Mouse (Mus musculus) liver, embryonic 11.5 days (tissue): ENCODE measurements around the gene D10Wsu102e. TPM values are rescaled to one million over a fixed set of nuclear protein-coding genes. Genes with fewer than 3 reads are reported as not detected.
"Not testable (repeated sequence)": the region's sequence is repeated elsewhere in the genome, so short reads cannot be mapped to it uniquely, and the experiment has no call there.

Source experiments
- ATAC-seq: fragments of 200-750 bp; cut with Nextera tagmentation; replicated peaks from 2 replicates; pipeline ENCODE4 v1.8.0; 2017; ENCODE audit warnings: moderate number of reproducible peaks, mild to moderate bottlenecking, moderate TSS enrichment, moderate library complexity; ENCODE audit not compliant: low FRiP score
- DNase-seq: peaks from one replicate; pipeline ENCODE4 v3.0.0-alpha.2; 2017; ENCODE audit warnings: low spot score
- H3K27ac ChIP-seq: fragments of 300-500 bp; sonication (generic); 2 replicates; pipeline ENCODE4 v1.5.1; 2014; ENCODE audit warnings: mild to moderate bottlenecking, low read depth, low read length, control low read depth
- H3K27me3 ChIP-seq: fragments of 300-500 bp; sonication (generic); replicated peaks from 2 replicates; pipeline ENCODE4 v1.6.1; 2014; ENCODE audit warnings: low read length, mixed read lengths; ENCODE audit not compliant: control insufficient read depth, insufficient read depth
- H3K36me3 ChIP-seq: fragments of 300-500 bp; sonication (generic); 2 replicates; pipeline ENCODE4 v1.6.1; 2014; ENCODE audit warnings: mild to moderate bottlenecking, low read length, moderate library complexity, mixed read lengths; ENCODE audit not compliant: control insufficient read depth, insufficient read depth
- H3K4me1 ChIP-seq: fragments of 300-500 bp; sonication (generic); replicated peaks from 2 replicates; pipeline ENCODE4 v1.6.1; 2014; ENCODE audit warnings: low read length, mixed read lengths; ENCODE audit not compliant: control insufficient read depth, insufficient read depth
- H3K4me2 ChIP-seq: fragments of 300-500 bp; sonication (generic); 2 replicates; pipeline ENCODE4 v1.6.1; 2014; ENCODE audit warnings: mild to moderate bottlenecking, control low read depth, moderate library complexity
- H3K4me3 ChIP-seq: fragments of 300-500 bp; sonication (generic); 2 replicates; pipeline ENCODE4 v1.5.1; 2014; ENCODE audit warnings: low read depth, low read length, control low read depth
- H3K9ac ChIP-seq: fragments of 300-500 bp; sonication (generic); 2 replicates; pipeline ENCODE4 v1.6.1; 2014; ENCODE audit warnings: low read depth, low read length, control low read depth
- H3K9me3 ChIP-seq: fragments of 300-500 bp; sonication (generic); 2 replicates; pipeline ENCODE4 v1.6.1; 2016; ENCODE audit warnings: low read length, inconsistent platforms, mixed read lengths; ENCODE audit not compliant: control insufficient read depth
- WGBS: fragments of 180-500 bp; shearing (Covaris S2); extraction: QIAGEN DNeasy Blood & Tissue Kit; methylation state at CpG from one replicate; pipeline ENCODE4 v1.1.7; 2014; 5-methylcytosine and 5-hydroxymethylcytosine counted together
- polyA plus RNA-seq: library from polyadenylated mRNA; unstranded; fragments of >200 nt; fragmentation: Nextera tagmentation; extraction: Ambion mirVana; gene quantifications from 2 replicates; pipeline ENCODE4 v1.2.1, GENCODE M21; 2014

Gene D10Wsu102e
- polyA plus RNA-seq, 1 experiment from 2014 or later: 0.81 TPM

DNA sequence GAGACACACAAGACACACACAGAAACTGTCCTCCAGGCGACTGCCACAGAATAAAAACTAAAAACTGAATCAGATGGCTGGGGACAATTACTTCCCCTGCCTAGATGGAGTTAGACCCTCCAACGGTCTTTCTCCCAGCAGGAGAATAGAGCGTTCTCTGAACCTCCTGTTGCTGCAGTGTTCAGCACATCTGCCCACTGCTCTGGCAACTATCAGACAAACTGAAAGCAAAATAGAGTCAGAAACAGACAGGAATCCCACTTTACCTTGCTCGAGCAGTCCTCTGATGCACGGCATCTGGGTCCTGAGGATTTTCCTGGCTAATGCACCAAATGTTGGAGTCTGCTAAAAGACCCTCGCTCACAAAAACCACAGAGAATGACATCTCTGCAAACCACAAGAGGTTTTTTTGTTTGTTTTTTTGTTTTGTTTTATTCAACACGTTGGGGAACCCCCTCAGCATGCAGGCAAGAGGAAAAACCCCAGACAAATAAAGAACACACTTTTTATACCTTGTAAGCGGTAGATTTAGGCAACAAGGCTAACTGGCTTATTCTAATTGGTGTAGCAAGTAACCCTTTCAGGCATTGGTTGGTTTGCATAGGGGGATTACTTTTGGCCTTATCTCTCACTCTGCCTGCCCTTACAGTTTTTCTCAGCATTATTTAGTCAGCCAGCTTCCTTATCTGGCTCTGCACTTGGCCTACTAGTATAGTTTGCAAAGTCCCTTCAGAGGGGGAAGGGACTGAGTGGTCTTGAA, 24.6 kb downstream of the D10Wsu102e start:
- Histone ChIP-seq H3K27ac (peak overlapping the region; percentile 39; the same call in 1 of the 2 replicates), H3K4me3 (0 out of 2 replicates have a peak overlapping the region, but pooled peaks have one; percentile 22), H3K36me3 (peaks cover 11% of the 10 kb centered on the region; the same call in 1 of the 2 replicates), H3K4me1 (0 out of 2 replicates have a peak, but pooled peaks cover 3% of the 10 kb centered on the region), H3K9ac (no peak overlapping the region), H3K27me3 (no peaks in the 10 kb centered on the region), H3K9me3 (no peaks in the 10 kb centered on the region), H3K4me2 (peak overlapping the region; percentile 52)
- 67% methylated on average over 8 of the region's 8 CpGs for WGBS
- DNase-seq: peak; percentile 22
- peak; percentile 95 for ATAC-seq

GRCm38 (mm10) chr10:83385330-83385910, 25.4 kb downstream of the D10Wsu102e start:
- no peak for ATAC-seq
- peak overlapping the region; percentile 34 for H3K27ac ChIP-seq
- 92% methylated on average over 7 of the region's 7 CpGs for WGBS

DNA sequence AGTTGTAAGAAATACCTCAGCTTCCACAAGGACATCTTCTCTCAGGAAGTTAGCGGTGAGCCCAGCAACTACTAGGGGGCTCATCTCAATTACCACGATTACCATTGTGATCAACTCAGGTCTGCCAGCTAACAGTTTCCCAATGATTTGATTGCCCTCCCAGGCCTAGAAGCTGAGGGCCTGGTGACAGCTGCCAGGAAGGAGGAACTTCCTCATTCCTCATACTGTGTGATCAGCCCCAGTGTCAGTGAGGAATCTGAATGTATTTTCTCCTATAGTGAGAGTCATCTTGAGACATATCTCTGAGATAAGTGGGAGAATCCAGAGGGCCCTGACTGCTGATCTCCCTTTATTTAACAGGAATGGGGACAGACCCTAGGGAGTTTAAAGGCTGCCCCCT, 37.3 kb downstream of the D10Wsu102e start:
- Histone ChIP-seq H3K4me3 (no peak overlapping the region), H3K4me1 (no peaks in the 10 kb centered on the region), H3K36me3 (no peaks in the 10 kb centered on the region; the same call in 1 of the 2 replicates), H3K4me2 (no peak overlapping the region), H3K9me3 (no peaks in the 10 kb centered on the region), H3K9ac (no peak overlapping the region), H3K27me3 (no peaks in the 10 kb centered on the region), H3K27ac (no peak overlapping the region)
- no peak for ATAC-seq
- peak; percentile 17 for DNase-seq
- 77% methylated on average over 2 of the region's 2 CpGs for WGBS

More at GRCm38 (mm10) chr10:83385330-83385910, 25.4 kb downstream of the D10Wsu102e start:
- Histone ChIP-seq H3K27me3 (no peaks in the 10 kb centered on the region), H3K36me3 (peaks cover 11% of the 10 kb centered on the region; the same call in 1 of the 2 replicates), H3K4me1 (0 out of 2 replicates have a peak, but pooled peaks cover 3% of the 10 kb centered on the region), H3K4me3 (no peak overlapping the region), H3K4me2 (no peak overlapping the region), H3K9me3 (no peaks in the 10 kb centered on the region), H3K9ac (no peak overlapping the region)
- DNase-seq: peak; percentile 25

GRCm38 (mm10) chr10:83400896-83401295, 40.9 kb downstream of the D10Wsu102e start:
- not testable (repeated sequence) for H3K27me3 ChIP-seq, H3K4me2 ChIP-seq, H3K27ac ChIP-seq, H3K9me3 ChIP-seq, ATAC-seq, DNase-seq, H3K9ac ChIP-seq, H3K4me3 ChIP-seq, H3K4me1 ChIP-seq, H3K36me3 ChIP-seq
- 79% methylated on average over 6 of the region's 7 CpGs for WGBS

- no peaks in the 10 kb centered on the region for H3K27me3 ChIP-seq
- H3K4me3 ChIP-seq: no peak overlapping the region
- H3K4me1 ChIP-seq: no peaks in the 10 kb centered on the region
- H3K36me3 ChIP-seq: peaks cover 2% of the 10 kb centered on the region; the same call in 1 of the 2 replicates
- no peak overlapping the region for H3K27ac ChIP-seq
- DNase-seq (peak; percentile 15), ATAC-seq (no peak)
- no peak overlapping the region for H3K4me2 ChIP-seq
- no peak overlapping the region for H3K9ac ChIP-seq
- WGBS: 87% methylated on average over 10 of the region's 11 CpGs
- peaks cover 8% of the 10 kb centered on the region for H3K9me3 ChIP-seq
These were observed 45.0 kb downstream of the D10Wsu102e start for GRCm38 (mm10) chr10:83405031-83405430.

GRCm38 (mm10) chr10:83405711-83406110, 45.7 kb downstream of the D10Wsu102e start:
- WGBS: 90% methylated on average over 11 of the region's 11 CpGs
- peak; percentile 24 for DNase-seq
- H3K4me2 ChIP-seq: no peak overlapping the region

GRCm38 (mm10) chr10:83407141-83407540, 47.1 kb downstream of the D10Wsu102e start:
- Histone ChIP-seq H3K9me3 (peaks cover 11% of the 10 kb centered on the region), H3K4me2 (no peak overlapping the region), H3K27ac (no peak overlapping the region), H3K27me3 (no peaks in the 10 kb centered on the region), H3K4me1 (no peaks in the 10 kb centered on the region), H3K4me3 (no peak overlapping the region), H3K36me3 (peaks cover 2% of the 10 kb centered on the region; the same call in 1 of the 2 replicates), H3K9ac (no peak overlapping the region)
- ATAC-seq (no peak), DNase-seq (no peak)
- WGBS: 94% methylated on average over 10 of the region's 10 CpGs

More at GRCm38 (mm10) chr10:83405711-83406110, 45.7 kb downstream of the D10Wsu102e start:
- Histone ChIP-seq H3K4me1 (no peaks in the 10 kb centered on the region), H3K9ac (no peak overlapping the region), H3K36me3 (peaks cover 2% of the 10 kb centered on the region; the same call in 1 of the 2 replicates), H3K27ac (no peak overlapping the region), H3K9me3 (peaks cover 11% of the 10 kb centered on the region), H3K4me3 (no peak overlapping the region), H3K27me3 (no peaks in the 10 kb centered on the region)
- no peak for ATAC-seq

- H3K4me1 ChIP-seq: not testable (repeated sequence)
- 95% methylated on average over 16 of the region's 16 CpGs for WGBS
These were observed 58.4 kb downstream of the D10Wsu102e start for GRCm38 (mm10) chr10:83418466-83418865.

More at GRCm38 (mm10) chr10:83418466-83418865, 58.4 kb downstream of the D10Wsu102e start:
- not testable (repeated sequence) for H3K4me2 ChIP-seq, H3K9me3 ChIP-seq, H3K9ac ChIP-seq, ATAC-seq, DNase-seq, H3K27ac ChIP-seq, H3K27me3 ChIP-seq, H3K4me3 ChIP-seq, H3K36me3 ChIP-seq
